Mouse (Mus musculus) neural tube, embryonic 11.5 days (tissue): Measurements from ENCODE around the gene 2810408A11Rik. TPM values are rescaled to one million over a fixed set of nuclear protein-coding genes. Genes with fewer than 3 reads are reported as not detected.

ENCODE experiments used
- microRNA-seq: library from miRNA; unstranded; fragments of <30 nt; microRNA quantifications from one replicate; pipeline ENCODE4, GENCODE M21; 2016
- polyA plus RNA-seq: library from polyadenylated mRNA; unstranded; fragments of >200 nt; fragmentation: Nextera tagmentation; extraction: Ambion mirVana; gene quantifications from 2 replicates; pipeline ENCODE4 v1.2.1, GENCODE M21; 2014

2810408A11Rik gene
- polyA plus RNA-seq, 1 experiment from 2014 or later = 15.1 TPM

Small RNAs within 50 kb of the gene (microRNA-seq; reads per million reads assigned to microRNA genes)
- not detected for gene Mir6924

Other genes with a start within 250 kb of the 2810408A11Rik start
- not detected in 2 replicates for gene Sox15, start 245.7 kb downstream of the 2810408A11Rik start, polyA plus RNA-seq
- 26.8 and 30.0 TPM in 2 replicates for gene Mpdu1, start 238.3 kb downstream of the 2810408A11Rik start, polyA plus RNA-seq
- 5.5 and 6.7 TPM in 2 replicates for gene Cd68, start 234.8 kb downstream of the 2810408A11Rik start, polyA plus RNA-seq
- gene Eif4a1, start 228.6 kb downstream of the 2810408A11Rik start, polyA plus RNA-seq = 781 and 824 TPM in 2 replicates
- gene Senp3, start 218.9 kb downstream of the 2810408A11Rik start, polyA plus RNA-seq = 88.6 and 93.8 TPM in 2 replicates
- 0.19 TPM in 1 of 2 replicates, not detected in the other for gene Tnfsf13, start 215.2 kb downstream of the 2810408A11Rik start, polyA plus RNA-seq
- gene Tnfsf12, start 205.1 kb downstream of the 2810408A11Rik start, polyA plus RNA-seq = 1.5 and 1.7 TPM in 2 replicates
- 1.4 and 1.5 TPM in 2 replicates for gene Tnfsfm13, start 204.9 kb downstream of the 2810408A11Rik start, polyA plus RNA-seq
- 65.0 and 65.3 TPM in 2 replicates for gene Polr2a, start 142.3 kb downstream of the 2810408A11Rik start, polyA plus RNA-seq
- gene Slc35g3, start 139.0 kb downstream of the 2810408A11Rik start, polyA plus RNA-seq = not detected in 2 replicates
- 0.99 and 1.3 TPM in 2 replicates for gene Zbtb4, start 135.1 kb downstream of the 2810408A11Rik start, polyA plus RNA-seq
- 4.2 and 6.2 TPM in 2 replicates for gene Chrnb1, start 105.0 kb downstream of the 2810408A11Rik start, polyA plus RNA-seq
- 2.0 and 3.0 TPM in 2 replicates for gene Fgf11, start 99.1 kb downstream of the 2810408A11Rik start, polyA plus RNA-seq
- 0.69 and 0.88 TPM in 2 replicates for gene Tmem102, start 95.4 kb downstream of the 2810408A11Rik start, polyA plus RNA-seq
- gene Gm39566, start 85.7 kb downstream of the 2810408A11Rik start, polyA plus RNA-seq = not detected in 2 replicates
- gene Spem2, start 82.5 kb downstream of the 2810408A11Rik start, polyA plus RNA-seq = not detected in 2 replicates
- 0.23 TPM in 1 of 2 replicates, not detected in the other for gene Spem1, start 78.8 kb downstream of the 2810408A11Rik start, polyA plus RNA-seq
- gene Nlgn2, start 63.2 kb downstream of the 2810408A11Rik start, polyA plus RNA-seq = 10.9 and 11.4 TPM in 2 replicates
- 289 and 296 TPM in 2 replicates for gene Tmem256, start 62.5 kb downstream of the 2810408A11Rik start, polyA plus RNA-seq
- 75.4 and 83.7 TPM in 2 replicates for gene Plscr3, start 54.6 kb downstream of the 2810408A11Rik start, polyA plus RNA-seq
- gene Tnk1, start 42.3 kb downstream of the 2810408A11Rik start, polyA plus RNA-seq = 0.23 and 0.72 TPM in 2 replicates
- not detected in 2 replicates for gene Tmem95, start 23.0 kb downstream of the 2810408A11Rik start, polyA plus RNA-seq
- gene Kctd11, start 19.6 kb downstream of the 2810408A11Rik start, polyA plus RNA-seq = 3.1 and 3.6 TPM in 2 replicates
- 0.53 and 1.1 TPM in 2 replicates for gene Acap1, start 5.4 kb downstream of the 2810408A11Rik start, polyA plus RNA-seq
- gene Neurl4, start 85 bp upstream of the 2810408A11Rik start, polyA plus RNA-seq = 14.2 and 18.0 TPM in 2 replicates
- gene Gps2, start 12.9 kb upstream of the 2810408A11Rik start, polyA plus RNA-seq = 84.0 and 93.7 TPM in 2 replicates
- 1,905 and 1,926 TPM in 2 replicates for gene Eif5a, start 21.0 kb upstream of the 2810408A11Rik start, polyA plus RNA-seq
- 3.4 and 4.2 TPM in 2 replicates for gene Ybx2, start 34.8 kb upstream of the 2810408A11Rik start, polyA plus RNA-seq
- 11.4 and 11.8 TPM in 2 replicates for gene Slc2a4, start 47.2 kb upstream of the 2810408A11Rik start, polyA plus RNA-seq
- gene Cldn7, start 63.8 kb upstream of the 2810408A11Rik start, polyA plus RNA-seq = 5.3 and 5.9 TPM in 2 replicates
- 21.5 and 23.3 TPM in 2 replicates for gene Ctdnep1, start 80.2 kb upstream of the 2810408A11Rik start, polyA plus RNA-seq
- 149 and 168 TPM in 2 replicates for gene Elp5, start 81.5 kb upstream of the 2810408A11Rik start, polyA plus RNA-seq
- gene Gabarap, start 90.2 kb upstream of the 2810408A11Rik start, polyA plus RNA-seq = 530 and 552 TPM in 2 replicates
- gene Phf23, start 94.8 kb upstream of the 2810408A11Rik start, polyA plus RNA-seq = 54.4 and 57.6 TPM in 2 replicates
- 35.8 and 39.0 TPM in 2 replicates for gene Dvl2, start 99.6 kb upstream of the 2810408A11Rik start, polyA plus RNA-seq
- 49.3 and 54.1 TPM in 2 replicates for gene Acadvl, start 114.4 kb upstream of the 2810408A11Rik start, polyA plus RNA-seq
- 14.6 and 15.0 TPM in 2 replicates for gene Dlg4, start 116.0 kb upstream of the 2810408A11Rik start, polyA plus RNA-seq
- 0.41 TPM in 1 of 2 replicates, not detected in the other for gene Asgr1, start 153.1 kb upstream of the 2810408A11Rik start, polyA plus RNA-seq
- 0.28 TPM in 1 of 2 replicates, not detected in the other for gene Asgr2, start 191.7 kb upstream of the 2810408A11Rik start, polyA plus RNA-seq
- gene Mgl2, start 229.3 kb upstream of the 2810408A11Rik start, polyA plus RNA-seq = not detected in 2 replicates